Mouse (Mus musculus) heart, postnatal 0 days (tissue): Measurements from ENCODE around the gene Tbk1.

ENCODE experiments used
- CTCF ChIP-seq: IDR thresholded peaks from 2 replicates; pipeline ENCODE4 v1.5.1; 2016; ENCODE audit warnings: antibody characterized with exemption, control low read depth, low read depth
- EP300 ChIP-seq: IDR thresholded peaks from 2 replicates; pipeline ENCODE4 v1.6.1; 2016; ENCODE audit warnings: antibody characterized with exemption, low read depth

- TF ChIP-seq EP300 (no peak), CTCF (no peak)
Measured at GRCm38 (mm10) chr10:121583016-121583415, 3.6 kb downstream of the Tbk1 start.
